Comparison of ENCODE assay signal across 8 mouse cellular contexts in the genomic region with DNA sequence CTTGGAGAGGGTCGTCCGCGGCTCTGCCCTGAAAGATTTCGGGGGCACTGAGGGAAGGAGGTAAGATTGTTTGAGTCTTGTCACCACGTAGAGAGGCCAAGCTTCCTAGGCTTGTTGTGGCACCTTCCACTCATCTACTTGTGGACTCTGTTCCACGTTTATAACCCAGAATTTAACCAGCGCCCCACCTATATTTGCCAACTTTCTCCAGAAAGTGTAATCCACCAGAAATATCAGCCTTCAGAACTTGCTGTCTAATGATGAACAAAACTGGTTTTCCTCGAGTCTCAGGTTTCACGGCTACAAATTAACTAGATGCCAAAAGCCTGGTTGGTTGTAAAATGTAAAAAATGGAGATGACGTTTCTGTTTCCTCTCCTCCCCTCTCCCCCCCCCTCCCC. TPM values are rescaled to one million over a fixed set of nuclear protein-coding genes. Genes with fewer than 3 reads are reported as not detected.
DNase-seq lines count a peak whose midpoint lies in the region; ATAC-seq lines count a peak whose summit lies in the region.

No protein-coding gene starts in this region.

- peak overlapping the region; percentile 52 for H3K9ac ChIP-seq in heart, embryonic 15.5 days
- peak overlapping the region; percentile 48 for H3K9ac ChIP-seq in hindbrain, embryonic 15.5 days

- H3K9me3 ChIP-seq in heart, embryonic 15.5 days (replicated peaks), result no peaks in the 10 kb centered on the region
- H3K9me3 ChIP-seq in hindbrain, embryonic 15.5 days, result no peaks in the 10 kb centered on the region
- no peaks in the 10 kb centered on the region for H3K9me3 ChIP-seq in midbrain, embryonic 10.5 days (replicated peaks)

- peaks cover 8% of the 10 kb centered on the region; the same call in 1 of the 2 replicates for H3K36me3 ChIP-seq in heart, embryonic 15.5 days
- H3K36me3 ChIP-seq in hindbrain, embryonic 15.5 days, result peaks cover 14% of the 10 kb centered on the region
- H3K36me3 ChIP-seq in midbrain, embryonic 10.5 days, result peaks cover 37% of the 10 kb centered on the region

- DNase-seq in heart, adult 18-20 months, result no peak
- DNase-seq in ZHBTc4 (ENCODE audit: low read depth, low spot score), result peak; percentile 25
- no peak for DNase-seq in midbrain, embryonic 10.5 days (ENCODE audit: low spot score)
- DNase-seq in adrenal gland, adult 18-20 months (ENCODE audit: low spot score in 2 of 2), result no peak
- no peak for DNase-seq in cerebellum, postnatal 25 days
- DNase-seq in thymus, postnatal 25 days, result no peak

- no peaks in the 10 kb centered on the region for H3K27me3 ChIP-seq in heart, embryonic 15.5 days
- no peaks in the 10 kb centered on the region for H3K27me3 ChIP-seq in hindbrain, embryonic 15.5 days
- no peaks in the 10 kb centered on the region for H3K27me3 ChIP-seq in midbrain, embryonic 10.5 days (ENCODE audit: low read depth, poor library complexity, severe bottlenecking)

- H3K4me2 ChIP-seq in heart, embryonic 15.5 days, result peak overlapping the region; percentile 91
- peak overlapping the region; percentile 83 for H3K4me2 ChIP-seq in hindbrain, embryonic 15.5 days

- peak overlapping the region; percentile 59 for H3K4me3 ChIP-seq in heart, embryonic 15.5 days
- H3K4me3 ChIP-seq in hindbrain, embryonic 15.5 days, result peak overlapping the region; percentile 49
- peak overlapping the region; percentile 57 for H3K4me3 ChIP-seq in midbrain, embryonic 10.5 days

- H3K4me1 ChIP-seq in heart, embryonic 15.5 days (replicated peaks), result peaks cover 18% of the 10 kb centered on the region
- peaks cover 17% of the 10 kb centered on the region for H3K4me1 ChIP-seq in hindbrain, embryonic 15.5 days (replicated peaks)
- peaks cover 24% of the 10 kb centered on the region for H3K4me1 ChIP-seq in midbrain, embryonic 10.5 days

- H3K27ac ChIP-seq in heart, embryonic 15.5 days, result peak overlapping the region; percentile 69
- peak overlapping the region; percentile 77 for H3K27ac ChIP-seq in hindbrain, embryonic 15.5 days (replicated peaks)
- H3K27ac ChIP-seq in midbrain, embryonic 10.5 days (replicated peaks), result peak overlapping the region; percentile 92

- 4% methylated on average over 10 of the region's 10 CpGs for WGBS in heart, embryonic 15.5 days
- WGBS in hindbrain, embryonic 15.5 days, result 4% methylated on average over 10 of the region's 10 CpGs
- WGBS in midbrain, embryonic 10.5 days, result 9% methylated on average over 10 of the region's 10 CpGs

- ATAC-seq in heart, embryonic 15.5 days (replicated peaks; ENCODE audit: insufficient number of reproducible peaks, insufficient read depth, low FRiP score, low read depth), result no peak
- no peak for ATAC-seq in hindbrain, embryonic 15.5 days (ENCODE audit: low FRiP score, low read depth)

RNA-seq across cellular contexts. Expression of a gene that starts 0.4 kb away (rescaled TPM):
- 9.5 and 9.8 TPM in 2 replicates for polyA plus RNA-seq in heart, embryonic 15.5 days (2015; fragmentation: Nextera tagmentation; extraction: Ambion mirVana)
- total RNA-seq in heart, adult 18-20 months (2021), result 10 to 100 TPM; 28.3 to 28.6 TPM
- 28.4 and 33.1 TPM in 2 replicates for polyA plus RNA-seq in hindbrain, embryonic 15.5 days (2015; fragmentation: Nextera tagmentation; extraction: Ambion mirVana)
- polyA plus RNA-seq in midbrain, embryonic 10.5 days (2016; fragmentation: Nextera tagmentation; extraction: Ambion mirVana), result 18.9 and 23.2 TPM in 2 replicates
- 1 to 10 TPM; 3.5 to 5.2 TPM for total RNA-seq in adrenal gland, adult 18-20 months (2021)

RNA-seq across cellular contexts. Expression of a gene that starts 0.6 kb away (rescaled TPM):
- polyA plus RNA-seq in heart, embryonic 15.5 days (2015; fragmentation: Nextera tagmentation; extraction: Ambion mirVana), result 0.06 and 0.21 TPM in 2 replicates
- total RNA-seq in heart, adult 18-20 months (2021), result under 1 TPM; 0.55 to 0.64 TPM
- polyA plus RNA-seq in hindbrain, embryonic 15.5 days (2015; fragmentation: Nextera tagmentation; extraction: Ambion mirVana), result 0.43 and 0.53 TPM in 2 replicates
- polyA plus RNA-seq in midbrain, embryonic 10.5 days (2016; fragmentation: Nextera tagmentation; extraction: Ambion mirVana), result 1.4 and 1.5 TPM in 2 replicates
- total RNA-seq in adrenal gland, adult 18-20 months (2021), result under 1 TPM; 0.53 to 0.74 TPM

RNA-seq across cellular contexts. Expression of a gene that starts 19.0 kb away (rescaled TPM):
- 3.6 and 4.4 TPM in 2 replicates for polyA plus RNA-seq in heart, embryonic 15.5 days (2015; fragmentation: Nextera tagmentation; extraction: Ambion mirVana)
- 1 to 10 TPM; 3.5 TPM for total RNA-seq in heart, adult 18-20 months (2021)
- 17.3 and 20.3 TPM in 2 replicates for polyA plus RNA-seq in hindbrain, embryonic 15.5 days (2015; fragmentation: Nextera tagmentation; extraction: Ambion mirVana)
- polyA plus RNA-seq in midbrain, embryonic 10.5 days (2016; fragmentation: Nextera tagmentation; extraction: Ambion mirVana), result 5.2 and 5.5 TPM in 2 replicates
- total RNA-seq in adrenal gland, adult 18-20 months (2021), result 1 to 10 TPM; 4.2 to 8.5 TPM

RNA-seq across cellular contexts. Expression of a gene that starts 31.8 kb away (rescaled TPM):
- 0.89 and 1.5 TPM in 2 replicates for polyA plus RNA-seq in heart, embryonic 15.5 days (2015; fragmentation: Nextera tagmentation; extraction: Ambion mirVana)
- 10 to 100 TPM; 17.9 to 20.3 TPM for total RNA-seq in heart, adult 18-20 months (2021)
- polyA plus RNA-seq in hindbrain, embryonic 15.5 days (2015; fragmentation: Nextera tagmentation; extraction: Ambion mirVana), result 28.7 and 33.1 TPM in 2 replicates
- polyA plus RNA-seq in midbrain, embryonic 10.5 days (2016; fragmentation: Nextera tagmentation; extraction: Ambion mirVana), result 1.4 and 2.2 TPM in 2 replicates
- total RNA-seq in adrenal gland, adult 18-20 months (2021), result 1 to 10 TPM; 2.9 to 6.6 TPM

RNA-seq across cellular contexts. Expression of a gene that starts 36.5 kb away (rescaled TPM):
- 64.0 and 73.4 TPM in 2 replicates for polyA plus RNA-seq in heart, embryonic 15.5 days (2015; fragmentation: Nextera tagmentation; extraction: Ambion mirVana)
- 10 to 100 TPM; 37.9 to 50.5 TPM for total RNA-seq in heart, adult 18-20 months (2021)
- polyA plus RNA-seq in hindbrain, embryonic 15.5 days (2015; fragmentation: Nextera tagmentation; extraction: Ambion mirVana), result 27.2 and 28.3 TPM in 2 replicates
- polyA plus RNA-seq in midbrain, embryonic 10.5 days (2016; fragmentation: Nextera tagmentation; extraction: Ambion mirVana), result 24.5 and 28.1 TPM in 2 replicates
- 100 to 1,000 TPM; 113 to 133 TPM for total RNA-seq in adrenal gland, adult 18-20 months (2021)
